Mouse (Mus musculus): ENCODE data around the gene Kif5a. TPM values are rescaled to one million over a fixed set of nuclear protein-coding genes. Genes with fewer than 3 reads are reported as not detected.
A peak's percentile ranks its signal among the peaks of the same experiment; 100 is the strongest.
"Not testable (repeated sequence)": the region's sequence is repeated elsewhere in the genome, so short reads cannot be mapped to it uniquely, and the experiment has no call there.

The Kif5a gene
- total RNA-seq, 2 experiments from 2014 or later, result 0.70 to 0.85 TPM

GRCm38 (mm10) chr10:127195328-127196129, 67.6 kb downstream of the Kif5a start, which contains the start of gene Dtx3:
Gene Dtx3 (minus strand): TSS chr10:127195728.
- peak; percentile 18 for ATAC-seq (ENCODE audit: poor library complexity, severe bottlenecking)

- peak; percentile 55 for ATAC-seq (ENCODE audit: poor library complexity, severe bottlenecking)
Measured at GRCm38 (mm10) chr10:127194428-127195327, 68.5 kb downstream of the Kif5a start.

- ATAC-seq (ENCODE audit: poor library complexity, severe bottlenecking), result no peak
Measured at GRCm38 (mm10) chr10:127193011-127193410, 70.1 kb downstream of the Kif5a start.

GRCm38 (mm10) chr10:127192057-127192328, 71.2 kb downstream of the Kif5a start:
- ATAC-seq (ENCODE audit: poor library complexity, severe bottlenecking), result not testable (repeated sequence)

- ATAC-seq (ENCODE audit: poor library complexity, severe bottlenecking), result no peak
Measured at GRCm38 (mm10) chr10:127191191-127192056, 71.7 kb downstream of the Kif5a start.

GRCm38 (mm10) chr10:127190398-127191190, 72.6 kb downstream of the Kif5a start:
- no peak for ATAC-seq (ENCODE audit: poor library complexity, severe bottlenecking)

- no peak for ATAC-seq (ENCODE audit: poor library complexity, severe bottlenecking)
Measured at GRCm38 (mm10) chr10:127189651-127190381, 73.3 kb downstream of the Kif5a start, which contains the start of gene Arhgef25. Gene Arhgef25 (minus strand): TSS chr10:127190083.

- peak; percentile 55 for ATAC-seq (ENCODE audit: poor library complexity, severe bottlenecking)
Measured at GRCm38 (mm10) chr10:127189116-127189650, 74.0 kb downstream of the Kif5a start.

- peak; percentile 54 for ATAC-seq (ENCODE audit: poor library complexity, severe bottlenecking)
Measured at GRCm38 (mm10) chr10:127188465-127189115, 74.6 kb downstream of the Kif5a start.

GRCm38 (mm10) chr10:127188079-127188453, 75.1 kb downstream of the Kif5a start:
- ATAC-seq (ENCODE audit: poor library complexity, severe bottlenecking), result no peak

- no peak for ATAC-seq (ENCODE audit: poor library complexity, severe bottlenecking)
Measured at GRCm38 (mm10) chr10:127187371-127188078, 75.6 kb downstream of the Kif5a start.

GRCm38 (mm10) chr10:127186451-127186850, 76.7 kb downstream of the Kif5a start:
- ATAC-seq (ENCODE audit: poor library complexity, severe bottlenecking), result no peak

- ATAC-seq (ENCODE audit: poor library complexity, severe bottlenecking), result no peak
Measured at GRCm38 (mm10) chr10:127185506-127185905, 77.6 kb downstream of the Kif5a start.

- ATAC-seq (ENCODE audit: poor library complexity, severe bottlenecking), result no peak
Measured at GRCm38 (mm10) chr10:127185101-127185500, 78.0 kb downstream of the Kif5a start.

- no peak for ATAC-seq (ENCODE audit: poor library complexity, severe bottlenecking)
Measured at GRCm38 (mm10) chr10:127183759-127184158, 79.4 kb downstream of the Kif5a start.

GRCm38 (mm10) chr10:127182624-127183023, 80.5 kb downstream of the Kif5a start:
- no peak for ATAC-seq (ENCODE audit: poor library complexity, severe bottlenecking)

- ATAC-seq (ENCODE audit: poor library complexity, severe bottlenecking), result no peak
Measured at GRCm38 (mm10) chr10:127181566-127181965, 81.6 kb downstream of the Kif5a start.

- ATAC-seq (ENCODE audit: poor library complexity, severe bottlenecking), result no peak
Measured at GRCm38 (mm10) chr10:127180695-127181047, 82.5 kb downstream of the Kif5a start.

Data from megakaryocyte, adult 5-6 weeks (primary cell).